Mouse (Mus musculus) erythroid progenitor cell, adult 5-6 weeks (primary cell): ENCODE data around the gene Smok2a. TPM values are rescaled to one million over a fixed set of nuclear protein-coding genes. Genes with fewer than 3 reads are reported as not detected.
"Not testable (repeated sequence)": the region's sequence is repeated elsewhere in the genome, so short reads cannot be mapped to it uniquely, and the experiment has no call there.

Experiments
- ATAC-seq: replicated peaks from 2 replicates; pipeline ENCODE4 v1.8.0; 2016; ENCODE audit warnings: moderate number of reproducible peaks, mild to moderate bottlenecking, moderate TSS enrichment, inconsistent platforms; ENCODE audit not compliant: poor library complexity, low FRiP score, severe bottlenecking
- total RNA-seq, 2 experiments: library from RNA; stranded (forward) in 1 of 2; stranded (reverse) in 1 of 2; fragments of 150-400 nt in 1 of 2; fragments of 186-747, 209-891 nt in 1 of 2; gene quantifications; 2 replicates each; pipeline versions ENCODE4 v1.2.3 to v1.2.4; 2015 to 2017; ENCODE audit warnings: low replicate concordance in 2 of 2

The Smok2a gene
- total RNA-seq, 2 experiments from 2014 or later, result not detected

DNA sequence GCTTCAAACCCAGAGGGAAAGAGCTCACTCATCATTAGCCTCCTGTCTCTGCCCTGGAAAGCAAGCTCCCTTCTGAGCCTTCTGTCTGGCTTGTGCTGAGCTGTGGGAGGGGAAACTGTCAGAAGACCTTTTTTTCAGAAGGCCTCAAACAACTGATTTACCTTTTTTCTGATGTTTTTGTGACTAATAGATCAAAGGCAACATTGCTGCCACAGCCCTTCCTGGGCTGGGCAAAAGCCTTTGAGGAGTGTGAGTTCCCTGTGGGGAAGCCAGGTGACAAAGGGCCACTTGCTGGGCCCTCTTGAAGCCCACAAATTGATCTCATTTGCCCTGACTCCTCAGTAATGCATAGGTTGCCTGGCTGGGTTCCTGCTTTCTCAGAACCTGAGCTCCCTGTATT lies 12.5 kb upstream of the Smok2a start:
- ATAC-seq, result not testable (repeated sequence)

DNA sequence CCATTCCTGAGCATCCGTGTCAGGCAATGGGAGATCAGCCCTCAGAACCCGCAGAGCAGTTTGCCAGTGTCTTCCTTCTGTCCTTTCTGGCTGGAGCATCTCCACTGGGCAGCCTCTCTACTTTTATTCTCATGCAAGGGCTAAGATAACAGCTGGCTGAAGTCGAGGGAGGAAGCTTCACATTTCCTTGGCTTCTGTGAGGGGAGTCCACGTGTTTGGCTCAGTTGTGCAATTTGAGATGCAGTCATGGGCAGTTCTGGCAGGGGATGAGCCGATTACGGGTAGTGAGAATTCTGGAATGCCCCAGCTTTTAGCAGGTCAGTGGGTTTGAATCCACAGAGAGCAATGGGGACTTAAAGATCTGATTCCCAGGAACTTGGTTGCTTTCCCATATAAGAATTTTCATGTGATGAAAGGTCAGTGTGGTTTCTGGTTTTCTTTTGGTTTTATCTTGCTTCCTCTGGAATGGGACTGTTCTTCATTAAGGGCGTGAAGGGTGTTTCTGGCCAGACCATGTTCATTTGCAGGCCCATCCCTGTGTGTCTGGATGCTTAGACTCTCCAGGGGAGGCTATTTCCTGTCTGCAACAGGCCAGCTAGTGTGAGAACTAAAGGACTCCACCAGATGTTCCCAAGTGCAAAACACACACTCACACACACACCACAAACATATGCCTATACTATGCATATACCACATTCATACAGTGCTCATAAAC lies 8.7 kb upstream of the Smok2a start:
- ATAC-seq, result no peak

DNA sequence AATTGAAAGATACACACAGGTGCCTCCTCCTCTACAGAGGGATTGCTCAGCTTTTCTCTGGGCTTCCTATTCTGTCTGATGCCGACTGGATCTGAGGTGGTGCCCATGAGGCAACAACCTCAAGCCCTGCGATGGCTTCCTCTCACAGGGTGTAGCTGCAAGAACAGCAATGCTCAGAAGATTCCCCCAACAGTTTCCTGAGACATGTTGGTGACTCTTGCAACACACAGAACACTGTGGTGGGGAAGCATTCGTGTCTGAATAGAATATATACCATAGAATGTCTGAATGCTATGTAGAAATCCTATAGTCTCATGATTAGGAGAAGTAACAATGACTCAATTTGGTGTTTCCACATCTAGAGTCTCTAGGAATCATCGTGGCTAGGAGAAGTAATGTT lies 6.8 kb upstream of the Smok2a start:
- no peak for ATAC-seq

DNA sequence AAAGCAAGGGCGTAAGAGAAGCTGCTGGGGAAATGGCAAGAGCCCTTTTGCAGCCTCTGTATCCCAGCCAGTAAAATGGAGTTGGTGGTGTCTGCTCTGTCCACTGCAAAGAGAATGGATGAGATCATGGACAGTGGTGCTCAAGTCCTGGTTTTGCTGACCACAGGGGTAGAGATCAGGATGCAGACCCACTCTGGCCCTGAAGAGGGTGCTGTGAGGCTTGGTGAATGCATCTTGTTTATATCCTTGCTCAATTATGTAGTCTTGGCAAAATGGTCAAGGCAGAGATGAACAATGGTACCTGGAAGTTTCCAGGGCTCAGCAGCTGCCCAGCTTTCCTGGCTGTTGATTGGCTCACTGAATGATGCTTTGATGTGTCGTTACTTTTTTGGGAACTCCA lies 5.4 kb upstream of the Smok2a start:
- ATAC-seq, result no peak

DNA sequence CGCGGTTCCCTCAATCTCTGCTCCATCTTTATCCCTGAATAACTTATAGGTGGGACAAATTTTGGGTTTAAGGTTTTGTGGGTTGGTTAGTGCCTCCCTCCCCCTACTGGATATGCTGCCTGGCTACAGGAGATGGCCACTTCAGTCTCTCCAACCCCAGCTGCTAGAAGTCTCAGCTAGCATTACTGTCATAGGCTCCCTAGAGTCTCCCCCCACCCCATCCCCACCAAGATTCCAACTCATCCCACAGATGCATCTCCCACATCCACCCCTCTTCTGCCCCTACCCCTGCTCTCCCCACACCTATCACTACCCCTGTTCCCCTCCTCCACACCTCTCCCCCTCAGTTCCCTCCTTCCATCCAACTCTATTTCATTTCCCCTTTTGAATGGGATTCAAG lies 933 bp downstream of the Smok2a start:
- ATAC-seq, result not testable (repeated sequence)

DNA sequence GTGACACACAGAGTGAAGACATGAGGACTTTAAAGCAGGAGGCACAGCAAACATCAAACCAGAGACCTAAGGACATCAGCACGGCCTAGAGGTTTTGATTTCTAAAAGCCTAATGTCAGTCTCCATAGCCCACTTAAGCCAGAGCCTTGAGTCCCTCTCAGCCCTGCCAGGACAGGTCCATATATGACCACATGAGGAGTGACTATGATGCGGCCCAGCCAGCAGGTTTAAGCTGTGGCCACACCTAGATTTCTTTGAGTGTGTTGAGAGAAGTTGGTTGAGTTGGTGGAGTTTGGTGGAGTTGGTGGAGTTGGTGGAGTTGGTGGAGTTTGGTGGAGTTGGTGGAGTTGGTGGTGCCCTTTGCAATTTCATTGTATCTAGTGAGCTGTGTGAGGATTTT lies 9.0 kb downstream of the Smok2a start, which contains the start of gene Smok2b:
Gene Smok2b (plus strand): TSS at position 301 of the 400 bp plus-strand sequence.
- ATAC-seq, result not testable (repeated sequence)

DNA sequence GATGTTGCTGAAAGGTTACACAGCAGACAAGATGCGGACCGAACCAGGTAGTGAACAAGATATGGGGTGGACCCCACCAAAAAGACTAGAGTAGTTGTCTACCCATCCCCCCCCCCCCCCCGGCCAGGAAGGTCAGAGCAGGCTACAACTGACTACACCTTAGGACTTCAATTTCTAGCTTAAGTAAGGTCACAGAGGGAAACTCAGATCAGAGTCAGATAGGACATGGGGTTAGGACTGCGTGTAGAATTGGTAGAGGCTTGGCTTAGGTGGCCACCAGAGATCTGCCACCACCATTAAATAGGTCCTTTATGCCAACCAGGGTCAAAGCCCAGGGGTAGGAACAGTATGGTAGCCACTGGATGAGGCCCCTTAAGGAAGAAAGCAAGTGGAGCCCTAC lies 18.5 kb downstream of the Smok2a start:
- ATAC-seq, result not testable (repeated sequence)

DNA sequence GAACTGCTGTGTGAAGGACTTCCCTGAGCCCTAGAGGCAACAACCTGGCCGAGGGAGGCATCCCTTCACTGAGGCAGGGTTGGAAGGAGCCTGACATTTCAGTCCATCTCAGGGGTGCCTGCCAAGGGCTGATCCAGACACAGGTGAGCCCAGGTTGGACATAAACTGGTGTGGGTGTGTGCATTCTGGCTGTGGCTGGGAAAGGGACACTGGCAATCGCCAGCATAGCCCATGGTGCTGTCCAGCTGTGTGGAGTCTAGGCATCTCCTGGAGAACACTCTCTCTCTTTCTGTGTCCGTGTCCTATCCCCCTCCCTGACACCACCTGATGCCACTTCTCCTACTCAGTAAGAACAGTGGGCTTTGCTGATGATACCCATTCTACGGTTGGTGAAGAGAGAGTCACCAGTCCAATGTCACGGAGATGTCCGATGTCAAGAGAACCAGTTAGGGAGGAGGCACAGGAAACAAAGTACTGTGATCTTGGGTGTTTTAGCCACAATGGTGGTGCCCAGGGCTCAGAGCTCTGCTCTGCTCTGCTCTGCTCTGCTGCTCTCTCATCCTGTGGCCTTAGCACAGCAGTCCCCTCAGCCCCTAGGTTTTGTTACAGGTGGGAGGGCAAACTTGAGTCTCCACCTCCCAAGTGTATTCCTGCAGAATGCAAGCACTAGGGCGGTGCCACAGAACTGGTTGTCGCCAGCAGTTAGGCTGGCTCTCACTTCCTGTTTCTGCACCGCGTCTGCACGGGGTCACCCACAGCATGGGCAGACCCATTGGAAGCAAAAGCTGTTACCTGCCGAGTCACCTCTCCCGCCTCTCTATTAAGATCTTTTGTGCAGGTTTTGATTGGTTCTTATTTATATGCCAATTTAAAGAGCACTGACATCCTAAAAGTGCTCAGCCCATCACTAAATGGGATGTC lies 20.1 kb downstream of the Smok2a start:
- peak; percentile 41; the same call in 1 of the 2 replicates for ATAC-seq

DNA sequence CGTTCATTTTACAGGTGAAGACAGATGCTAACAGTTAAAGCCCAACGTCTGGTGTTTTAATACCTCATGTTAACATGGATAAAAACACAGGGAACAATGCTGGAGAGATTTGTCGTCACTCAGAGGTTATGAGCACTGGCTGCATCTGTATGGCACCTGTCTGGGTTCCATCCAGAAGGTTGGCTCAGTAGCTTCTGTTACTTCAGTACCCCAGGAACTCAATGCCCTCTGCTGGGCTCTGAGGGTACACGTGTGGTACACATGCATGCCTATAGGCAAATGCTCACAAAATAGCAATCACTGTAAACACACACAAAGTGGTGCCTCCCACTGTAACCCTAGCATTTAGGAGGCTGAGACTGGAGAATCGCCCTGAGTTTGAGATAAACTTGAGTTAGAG lies 33.8 kb downstream of the Smok2a start:
- ATAC-seq, result not testable (repeated sequence)

Other genes with a start within 250 kb of the Smok2a start
- gene Wtap, start 227.0 kb upstream of the Smok2a start, total RNA-seq (2015; ENCODE audit: low replicate concordance), result 66.0 and 97.3 TPM in 2 replicates
- gene Wtap, start 227.0 kb upstream of the Smok2a start, total RNA-seq (2017; ENCODE audit: low replicate concordance), result 108 and 124 TPM in 2 replicates
- gene Sod2, start 214.3 kb upstream of the Smok2a start, total RNA-seq (2015; ENCODE audit: low replicate concordance), result 18.4 and 58.3 TPM in 2 replicates
- gene Sod2, start 214.3 kb upstream of the Smok2a start, total RNA-seq (2017; ENCODE audit: low replicate concordance), result 8.0 and 16.8 TPM in 2 replicates
- not detected in 2 replicates for gene Gpr31b, start 168.9 kb upstream of the Smok2a start, total RNA-seq (2015; ENCODE audit: low replicate concordance)
- gene Gpr31b, start 168.9 kb upstream of the Smok2a start, total RNA-seq (2017; ENCODE audit: low replicate concordance), result not detected in 2 replicates
- gene Tcp10b, start 160.1 kb upstream of the Smok2a start, total RNA-seq (2015; ENCODE audit: low replicate concordance), result not detected in 2 replicates
- gene Tcp10b, start 160.1 kb upstream of the Smok2a start, total RNA-seq (2017; ENCODE audit: low replicate concordance), result 0.39 TPM in 1 of 2 replicates, not detected in the other
- gene Unc93a, start 89.4 kb upstream of the Smok2a start, total RNA-seq (2015; ENCODE audit: low replicate concordance), result not detected in 2 replicates
- gene Unc93a, start 89.4 kb upstream of the Smok2a start, total RNA-seq (2017; ENCODE audit: low replicate concordance), result not detected in 2 replicates
- not detected in 2 replicates for gene Smok2b, start 9.1 kb downstream of the Smok2a start, total RNA-seq (2015; ENCODE audit: low replicate concordance)
- gene Smok2b, start 9.1 kb downstream of the Smok2a start, total RNA-seq (2017; ENCODE audit: low replicate concordance), result not detected in 2 replicates
- not detected in 2 replicates for gene Tcp10c, start 133.4 kb downstream of the Smok2a start, total RNA-seq (2015; ENCODE audit: low replicate concordance)
- gene Tcp10c, start 133.4 kb downstream of the Smok2a start, total RNA-seq (2017; ENCODE audit: low replicate concordance), result not detected in 2 replicates